Mouse (Mus musculus): ENCODE results near the gene Nxpe3. TPM values are rescaled to one million over a fixed set of nuclear protein-coding genes. Genes with fewer than 3 reads are reported as not detected.
"Not testable (repeated sequence)": the region's sequence is repeated elsewhere in the genome, so short reads cannot be mapped to it uniquely, and the experiment has no call there.

Nxpe3 gene
- polyA plus RNA-seq, 1 experiment = 7.7 TPM

- DNase-seq (ENCODE audit: low read depth) = no peak
These were observed 4.5 kb downstream of the Nxpe3 start for GRCm38 (mm10) chr16:55890346-55891136.

GRCm38 (mm10) chr16:55889451-55889850 lies 5.6 kb downstream of the Nxpe3 start:
- DNase-seq (ENCODE audit: low read depth) = no peak

- no peak for DNase-seq (ENCODE audit: low read depth)
These were observed 6.5 kb downstream of the Nxpe3 start for GRCm38 (mm10) chr16:55888584-55888960.

- no peak for DNase-seq (ENCODE audit: low read depth)
These were observed 7.1 kb downstream of the Nxpe3 start for GRCm38 (mm10) chr16:55887814-55888583.

- no peak for DNase-seq (ENCODE audit: low read depth)
These were observed 10.8 kb downstream of the Nxpe3 start for GRCm38 (mm10) chr16:55884246-55884645.

GRCm38 (mm10) chr16:55876025-55876424 lies 19.1 kb downstream of the Nxpe3 start:
- no peak for DNase-seq (ENCODE audit: low read depth)

GRCm38 (mm10) chr16:55863832-55864231 lies 31.3 kb downstream of the Nxpe3 start:
- no peak for DNase-seq (ENCODE audit: low read depth)

- no peak for DNase-seq (ENCODE audit: low read depth)
These were observed 31.8 kb downstream of the Nxpe3 start for GRCm38 (mm10) chr16:55863149-55863815.

GRCm38 (mm10) chr16:55861104-55861503 lies 34.0 kb downstream of the Nxpe3 start:
- DNase-seq (ENCODE audit: low read depth) = no peak

GRCm38 (mm10) chr16:55859421-55859820 lies 35.7 kb downstream of the Nxpe3 start:
- not testable (repeated sequence) for DNase-seq (ENCODE audit: low read depth)

- DNase-seq (ENCODE audit: low read depth) = peak; percentile 13
These were observed 36.6 kb downstream of the Nxpe3 start for GRCm38 (mm10) chr16:55858465-55858864.

- peak; percentile 9 for DNase-seq (ENCODE audit: low read depth)
These were observed 42.0 kb downstream of the Nxpe3 start for GRCm38 (mm10) chr16:55852943-55853727.

- DNase-seq (ENCODE audit: low read depth) = no peak
These were observed 42.6 kb downstream of the Nxpe3 start for GRCm38 (mm10) chr16:55852515-55852914.

GRCm38 (mm10) chr16:55850485-55850884 lies 44.6 kb downstream of the Nxpe3 start:
- no peak for DNase-seq (ENCODE audit: low read depth)

- no peak for DNase-seq (ENCODE audit: low read depth)
These were observed 47.4 kb downstream of the Nxpe3 start for GRCm38 (mm10) chr16:55847679-55848078.

- DNase-seq (ENCODE audit: low read depth) = no peak
These were observed 50.2 kb downstream of the Nxpe3 start for GRCm38 (mm10) chr16:55844847-55845246.

GRCm38 (mm10) chr16:55843919-55844318 lies 51.2 kb downstream of the Nxpe3 start:
- no peak for DNase-seq (ENCODE audit: low read depth)

- DNase-seq (ENCODE audit: low read depth) = no peak
These were observed 52.0 kb downstream of the Nxpe3 start for GRCm38 (mm10) chr16:55843134-55843533.

- DNase-seq (ENCODE audit: low read depth) = no peak
These were observed 53.6 kb downstream of the Nxpe3 start for GRCm38 (mm10) chr16:55841506-55841905.

GRCm38 (mm10) chr16:55838510-55839474 lies 56.3 kb downstream of the Nxpe3 start, which contains the start of gene Nfkbiz:
TSS of gene Nfkbiz (minus strand) at chr16:55838899.
- no peak for DNase-seq (ENCODE audit: low read depth)

Measured in gonadal fat pad, adult 2 months (tissue).